Mouse (Mus musculus) adipocyte (in vitro differentiated cells): ENCODE data around the gene Plekha8.
A peak's percentile ranks its signal among the peaks of the same experiment; 100 is the strongest.

ENCODE experiments used
- DNase-seq: peaks from one replicate; pipeline ENCODE4 v3.0.0-alpha.2; 2016; ENCODE audit warnings: low spot score

Gene Plekha8

DNA sequence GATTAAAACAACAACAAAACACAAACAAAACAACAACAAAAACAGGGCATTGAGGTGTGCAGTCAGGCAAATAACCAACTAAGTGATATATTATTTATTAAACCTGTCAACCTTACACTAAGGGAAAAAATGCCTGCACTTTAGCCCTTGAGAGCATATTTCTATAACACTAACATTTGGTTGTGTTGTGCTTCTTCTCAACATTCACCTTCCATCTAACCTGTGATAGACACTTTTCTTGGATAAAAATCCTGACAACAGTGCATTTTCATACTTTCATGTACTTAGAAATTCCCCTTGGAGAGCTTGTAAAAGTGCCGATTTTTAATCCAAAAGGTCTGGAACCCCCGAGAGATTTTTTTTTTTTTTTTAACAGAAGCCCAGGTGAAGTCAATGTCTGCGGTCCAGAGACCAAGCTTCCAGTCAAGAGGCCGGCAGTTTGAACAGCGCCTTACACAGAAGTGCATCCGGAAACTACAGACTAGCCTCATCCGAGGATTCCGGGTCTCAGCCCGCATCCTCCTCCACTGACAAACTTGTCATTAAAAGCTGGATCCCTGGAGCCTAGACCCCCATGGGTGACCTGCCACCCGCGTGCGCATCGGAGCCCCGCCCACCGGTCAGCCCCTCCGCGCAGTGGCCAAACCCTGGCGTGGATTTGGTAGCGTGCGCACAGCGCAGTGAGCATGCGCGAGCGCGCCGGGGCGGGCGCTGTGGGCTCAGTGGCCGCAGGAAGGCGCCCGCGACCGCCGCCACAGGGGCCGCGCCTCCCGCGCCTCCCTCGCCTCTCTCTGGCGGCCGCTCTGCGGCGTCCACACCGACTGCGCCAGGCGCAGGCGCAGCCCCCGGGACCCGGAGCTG, at the start of gene Plekha8:
Gene Plekha8 (plus strand): TSS at position 643 of the 861 bp plus-strand sequence.
- DNase-seq: peak; percentile 91

DNA sequence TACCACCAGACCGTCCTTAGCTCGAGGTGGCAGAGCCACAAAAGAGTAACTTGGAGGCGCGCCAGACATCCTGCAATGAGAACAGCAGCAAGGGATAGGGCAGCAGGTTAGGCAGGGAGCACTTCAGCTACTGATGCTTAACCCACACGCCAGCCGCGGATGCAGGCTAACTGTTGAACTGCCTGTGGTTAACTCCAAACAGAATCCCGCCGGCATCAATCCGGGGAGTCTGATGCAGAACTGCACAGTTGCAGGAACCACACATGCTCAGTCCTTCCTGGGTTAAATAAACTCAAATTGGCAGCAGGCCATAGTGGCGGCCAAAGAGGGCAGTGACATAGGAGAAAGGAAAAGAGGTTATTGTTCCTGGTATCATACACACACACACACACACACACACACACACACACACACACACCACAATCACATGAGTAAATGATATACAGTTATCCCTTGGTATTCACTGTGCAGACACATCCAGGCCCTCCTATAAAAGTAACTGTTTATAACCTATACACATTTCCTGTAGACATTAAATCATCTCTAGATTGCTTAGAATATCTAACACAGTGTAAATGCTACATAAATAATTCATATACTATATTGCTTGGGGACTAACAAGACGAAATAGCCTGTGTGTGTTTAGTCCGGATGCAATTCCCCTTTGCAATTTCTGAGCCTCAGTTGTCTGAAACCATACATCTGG, 46.4 kb upstream of the Plekha8 start:
- DNase-seq: no peak

DNA sequence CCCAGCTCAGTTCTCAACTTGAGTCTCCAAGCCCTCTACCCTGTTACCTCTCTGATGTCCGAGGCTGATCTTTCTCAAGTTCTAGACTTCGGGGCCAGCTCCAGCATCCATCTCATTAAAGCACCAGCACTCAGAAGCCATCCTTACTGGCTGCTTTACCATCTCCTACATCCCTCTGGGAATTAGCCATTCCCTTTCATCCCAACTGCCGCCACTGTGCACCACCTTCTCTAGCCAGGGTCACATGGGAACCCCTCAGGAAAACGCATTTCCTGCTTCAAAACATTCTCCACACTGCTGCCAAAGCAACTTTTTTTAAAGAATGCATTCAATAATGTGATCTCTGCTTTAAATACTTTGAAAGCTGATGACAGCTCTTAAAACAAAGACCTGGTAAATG, 45.6 kb upstream of the Plekha8 start:
- DNase-seq: no peak

GRCm38 (mm10) chr6:54550801-54551323, 44.0 kb upstream of the Plekha8 start:
- no peak for DNase-seq

DNA sequence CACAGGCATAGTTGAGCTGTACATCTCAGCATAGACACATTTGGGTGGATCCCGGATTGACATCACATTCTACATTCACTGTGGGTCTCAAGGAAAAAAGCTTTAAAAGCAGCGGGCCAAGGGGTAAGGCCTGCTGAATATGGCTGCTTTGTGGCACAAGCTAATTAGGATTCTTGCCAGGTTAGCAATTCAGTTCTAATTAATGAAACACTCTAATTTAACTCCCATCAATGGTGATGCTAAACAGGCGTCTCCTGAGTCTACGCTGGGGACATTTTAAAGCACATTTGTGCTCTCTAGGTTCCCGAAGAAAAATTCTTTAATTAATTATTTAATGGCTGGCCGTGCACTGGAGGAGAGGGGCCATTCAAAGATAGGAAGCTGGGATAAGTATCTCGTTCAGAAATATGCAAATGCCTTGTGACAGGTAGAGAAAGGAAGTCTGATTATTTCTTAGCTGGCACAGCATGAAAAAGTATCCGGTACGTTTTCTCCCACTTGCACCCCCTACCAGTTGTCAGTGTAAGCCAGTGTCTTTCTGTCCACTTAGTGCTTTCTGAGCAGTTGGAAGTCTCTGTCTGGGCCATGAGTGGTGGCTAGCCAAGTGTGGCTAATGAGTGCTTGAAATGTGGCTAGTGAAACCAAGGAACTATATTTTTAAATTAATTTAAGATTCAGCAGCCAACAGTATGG, 42.0 kb upstream of the Plekha8 start:
- DNase-seq: no peak

- DNase-seq: no peak
These were observed 41.3 kb upstream of the Plekha8 start for GRCm38 (mm10) chr6:54553632-54554031.

- DNase-seq: no peak
These were observed 40.4 kb upstream of the Plekha8 start for GRCm38 (mm10) chr6:54554341-54555110.

GRCm38 (mm10) chr6:54555816-54556215, 39.1 kb upstream of the Plekha8 start:
- DNase-seq: no peak

DNA sequence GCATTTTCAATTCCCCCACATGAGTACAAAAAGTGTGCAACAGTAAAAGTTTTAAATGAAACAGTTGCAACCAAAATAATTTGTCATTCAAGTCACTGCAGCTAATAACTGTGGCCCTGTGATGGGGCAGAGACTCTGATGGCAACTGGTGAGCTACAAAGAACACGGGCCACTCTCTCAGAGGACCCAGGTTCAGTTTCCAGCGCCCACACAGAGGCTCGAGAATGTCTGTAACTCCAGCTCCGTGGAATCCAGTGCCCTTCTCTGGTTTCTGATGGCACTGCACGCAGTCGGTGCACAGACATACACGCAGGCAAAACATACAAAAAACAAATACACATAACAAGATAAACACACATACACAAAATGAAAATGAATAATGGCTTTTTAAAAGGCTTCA, 37.2 kb upstream of the Plekha8 start:
- DNase-seq: no peak

GRCm38 (mm10) chr6:54558466-54558865, 36.4 kb upstream of the Plekha8 start:
- no peak for DNase-seq

DNA sequence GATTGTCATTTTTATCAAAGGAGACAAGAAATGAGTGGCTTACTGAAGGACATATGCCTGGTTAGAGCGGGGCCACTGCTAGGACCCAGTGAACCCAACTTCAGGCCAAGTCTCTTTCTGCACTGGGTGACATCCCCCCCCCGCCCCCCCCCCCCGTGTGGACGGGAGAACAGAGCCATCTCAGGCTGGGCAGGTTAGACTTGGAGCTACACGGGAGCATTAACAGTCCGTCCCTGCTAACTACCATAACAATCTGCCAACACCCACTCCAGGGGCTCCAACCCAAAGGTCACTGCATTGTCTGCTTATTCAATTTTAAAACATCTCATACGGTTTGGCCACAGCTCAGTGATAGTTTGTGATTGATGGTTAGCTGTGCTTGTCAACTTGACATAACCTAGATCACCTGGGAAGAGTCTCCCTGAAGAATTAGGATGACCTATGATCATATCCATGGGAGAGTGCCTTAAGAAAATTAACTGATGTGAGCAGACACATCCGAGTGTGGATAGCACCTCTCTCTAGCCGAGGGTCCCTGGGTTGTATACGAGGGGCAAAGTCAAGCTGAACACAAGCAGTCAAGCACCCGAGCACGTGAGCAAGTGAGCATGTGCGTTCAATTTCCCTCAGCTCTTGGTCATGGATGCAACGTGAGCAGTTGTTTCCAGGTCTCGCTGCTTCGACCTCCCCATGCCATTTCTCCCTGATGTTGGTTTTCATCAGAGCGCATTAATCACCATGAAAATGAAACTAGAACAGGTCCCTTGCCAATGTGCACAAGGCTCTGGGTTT, 32.7 kb upstream of the Plekha8 start:
- DNase-seq: no peak

DNA sequence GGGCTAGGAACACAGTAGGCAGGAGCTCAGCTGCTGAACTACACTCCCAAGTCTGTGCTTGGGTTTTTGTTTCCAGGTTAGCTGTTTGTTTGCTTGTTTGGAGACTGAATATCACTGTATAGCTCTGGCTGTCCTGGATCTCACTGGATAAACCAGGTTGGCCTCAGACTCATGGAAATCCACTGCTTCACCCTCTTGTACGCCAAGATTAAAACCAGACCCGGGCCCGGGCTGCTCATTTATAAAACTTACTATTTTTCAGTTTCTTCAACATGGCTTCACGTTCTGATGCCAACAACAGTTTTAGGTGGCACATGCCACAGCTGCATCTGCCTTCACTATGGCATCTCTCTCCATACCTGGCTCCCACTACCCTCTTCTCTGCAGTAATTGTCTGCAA, 31.4 kb upstream of the Plekha8 start:
- no peak for DNase-seq

DNA sequence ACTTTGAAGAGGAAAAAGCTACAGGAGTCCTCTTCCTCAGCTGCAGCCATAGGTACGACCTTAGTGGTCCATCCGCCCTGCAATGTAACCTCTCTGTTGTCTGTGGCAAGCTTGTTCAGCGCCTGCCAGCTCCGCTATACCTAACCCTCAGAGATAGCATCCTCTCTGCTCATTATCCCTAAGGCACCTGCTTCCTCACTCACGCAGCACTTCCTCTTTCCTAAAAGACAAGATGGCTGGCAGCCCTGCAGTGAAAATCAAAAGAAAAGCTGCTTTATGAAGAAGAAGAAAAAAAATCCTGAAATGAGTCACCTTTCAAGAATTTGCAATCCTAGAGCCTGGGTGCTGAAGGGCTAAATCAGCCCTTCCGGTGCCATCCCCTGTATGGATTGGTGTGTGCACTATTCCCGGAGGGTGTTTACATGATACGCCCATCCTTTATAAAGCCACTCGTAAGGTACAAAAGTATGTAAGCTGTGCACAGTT, 30.4 kb upstream of the Plekha8 start:
- DNase-seq: no peak

DNA sequence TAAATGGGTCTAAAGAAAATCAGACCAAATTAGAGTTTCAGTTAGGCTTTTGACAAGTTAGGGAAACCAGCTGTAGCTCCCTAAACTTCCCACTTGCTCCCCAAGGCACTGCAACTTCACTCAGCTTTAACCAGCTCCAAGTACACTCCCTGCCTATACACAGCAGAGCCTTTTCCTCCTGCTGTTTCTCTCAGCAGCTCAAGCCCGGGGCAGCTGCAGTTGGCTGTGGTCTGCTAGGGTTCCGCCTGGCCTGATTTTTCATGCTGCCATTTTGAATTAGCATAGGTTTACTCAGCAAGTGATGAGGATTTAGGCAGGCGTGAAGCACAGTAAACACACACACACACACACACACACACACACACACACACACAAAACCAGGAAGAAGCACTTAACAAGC, 29.9 kb upstream of the Plekha8 start:
- DNase-seq: no peak

GRCm38 (mm10) chr6:54565665-54566545, 29.0 kb upstream of the Plekha8 start, which contains the start of gene Scrn1:
TSS of gene Scrn1 (minus strand) at chr6:54566489.
- no peak for DNase-seq

GRCm38 (mm10) chr6:54566546-54566919, 28.4 kb upstream of the Plekha8 start:
- DNase-seq: no peak

- DNase-seq: no peak
These were observed 25.1 kb upstream of the Plekha8 start for GRCm38 (mm10) chr6:54569776-54570175.

- no peak for DNase-seq
These were observed 21.5 kb upstream of the Plekha8 start for GRCm38 (mm10) chr6:54573218-54573955.

- peak; percentile 81 for DNase-seq
These were observed 8.7 kb upstream of the Plekha8 start for GRCm38 (mm10) chr6:54586175-54586574.
